In the genomic region with DNA sequence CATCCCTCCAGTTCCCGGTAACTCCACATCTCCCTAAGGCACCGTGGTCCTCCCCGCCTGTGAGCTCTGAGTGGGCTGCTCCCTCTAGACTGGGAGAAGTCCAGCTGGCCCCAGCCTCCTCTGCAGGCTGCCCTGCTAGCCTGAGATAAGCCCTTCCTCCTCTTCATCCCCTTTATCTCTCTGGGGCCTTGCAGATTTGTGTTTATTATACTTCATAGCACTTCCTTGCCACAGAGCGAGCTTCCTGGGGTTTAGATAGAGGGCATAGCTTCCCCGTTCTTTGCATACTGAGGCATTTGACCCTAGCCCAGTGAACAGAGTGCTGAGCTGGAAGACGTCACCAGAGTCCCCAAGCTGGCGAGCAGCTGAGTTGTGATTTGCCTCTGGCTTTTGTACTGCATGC, we compare ENCODE assay signal across 9 mouse cellular contexts. TPM values are rescaled to one million over a fixed set of nuclear protein-coding genes. Genes with fewer than 3 reads are reported as not detected.
A peak's percentile ranks its signal among the peaks of the same experiment; 100 is the strongest.
DNase-seq lines count a peak whose midpoint lies in the region; ATAC-seq lines count a peak whose summit lies in the region.
"Had no signal": no experiment of that assay in that cellular context is flagged by ENCODE, and none has a peak within 500 bp of the region (broad histone marks: within the 10 kb centered on the region; RNA-seq: fewer than 3 reads in every experiment).

No protein-coding gene starts in this region.

- H3K36me3 ChIP-seq in megakaryocyte, embryonic 14.5 days (replicated peaks; ENCODE audit: low read length), result no peaks in the 10 kb centered on the region
- no peaks in the 10 kb centered on the region for H3K36me3 ChIP-seq in heart, embryonic 11.5 days (ENCODE audit: control insufficient read depth, insufficient read depth, low read length)
- H3K36me3 ChIP-seq in liver, embryonic 13.5 days, result no peaks in the 10 kb centered on the region
- no peaks in the 10 kb centered on the region for H3K36me3 ChIP-seq in stomach, embryonic 15.5 days

- ATAC-seq in megakaryocyte, adult 5-6 weeks (ENCODE audit: poor library complexity, severe bottlenecking), result no peak
- ATAC-seq in heart, embryonic 11.5 days (replicated peaks; ENCODE audit: insufficient number of reproducible peaks, low FRiP score, low TSS enrichment), result peak; percentile 76
- peak; percentile 86 for ATAC-seq in liver, embryonic 13.5 days (ENCODE audit: low read depth)
- peak; percentile 61 for ATAC-seq in stomach, embryonic 15.5 days (ENCODE audit: insufficient read depth, low FRiP score, low read depth)

- no peak overlapping the region for H3K9ac ChIP-seq in heart, embryonic 11.5 days (ENCODE audit: low read depth, low read length)
- no peak overlapping the region for H3K9ac ChIP-seq in liver, embryonic 13.5 days
- no peak overlapping the region for H3K9ac ChIP-seq in stomach, embryonic 15.5 days

- H3K4me1 ChIP-seq in megakaryocyte, embryonic 14.5 days, result peaks cover 20% of the 10 kb centered on the region
- peaks cover 46% of the 10 kb centered on the region for H3K4me1 ChIP-seq in heart, embryonic 11.5 days (ENCODE audit: control insufficient read depth, insufficient read depth, low read length)
- H3K4me1 ChIP-seq in liver, embryonic 13.5 days (replicated peaks), result peaks cover 15% of the 10 kb centered on the region
- peaks cover 23% of the 10 kb centered on the region for H3K4me1 ChIP-seq in stomach, embryonic 15.5 days

- H3K27ac ChIP-seq in heart, embryonic 11.5 days (ENCODE audit: low read depth, low read length), result peak overlapping the region; percentile 67
- no peak overlapping the region for H3K27ac ChIP-seq in liver, embryonic 13.5 days
- H3K27ac ChIP-seq in stomach, embryonic 15.5 days, result peak overlapping the region; percentile 51

- H3K9me3 ChIP-seq in megakaryocyte, embryonic 14.5 days, result no peaks in the 10 kb centered on the region
- H3K9me3 ChIP-seq in heart, embryonic 11.5 days (replicated peaks; ENCODE audit: control insufficient read depth, low read length), result no peaks in the 10 kb centered on the region
- H3K9me3 ChIP-seq in liver, embryonic 13.5 days (replicated peaks), result no peaks in the 10 kb centered on the region
- H3K9me3 ChIP-seq in stomach, embryonic 15.5 days, result no peaks in the 10 kb centered on the region

- peak; percentile 44 for DNase-seq in liver, embryonic 13.5 days
- no peak for DNase-seq in layer of hippocampus, adult 9-11 months
- no peak for DNase-seq in retina, embryonic 14.5 days (ENCODE audit: low spot score)
- DNase-seq in cerebellum, postnatal 25 days, result no peak
- DNase-seq: cerebellum, postnatal 36 days had no signal

- WGBS in heart, embryonic 11.5 days (ENCODE audit: insufficient replicate concordance), result 3% methylated on average over 7 of the region's 7 CpGs
- WGBS in liver, embryonic 13.5 days (ENCODE audit: insufficient replicate concordance), result 8% methylated on average over 7 of the region's 7 CpGs
- WGBS in stomach, embryonic 15.5 days, result 31% methylated on average over 7 of the region's 7 CpGs

- peak overlapping the region; percentile 14 for H3K4me3 ChIP-seq in megakaryocyte, embryonic 14.5 days (replicated peaks)
- no peak overlapping the region for H3K4me3 ChIP-seq in heart, embryonic 11.5 days (ENCODE audit: low read depth, low read length)
- no peak overlapping the region for H3K4me3 ChIP-seq in liver, embryonic 13.5 days (replicated peaks)
- no peak overlapping the region for H3K4me3 ChIP-seq in stomach, embryonic 15.5 days (replicated peaks)

- peak overlapping the region; percentile 39 for H3K4me2 ChIP-seq in heart, embryonic 11.5 days
- H3K4me2 ChIP-seq in liver, embryonic 13.5 days, result 0 out of 2 replicates have a peak overlapping the region, but pooled peaks have one; percentile 14
- no peak overlapping the region for H3K4me2 ChIP-seq in stomach, embryonic 15.5 days

- H3K27me3 ChIP-seq in megakaryocyte, embryonic 14.5 days (replicated peaks), result peaks cover 27% of the 10 kb centered on the region
- no peaks in the 10 kb centered on the region for H3K27me3 ChIP-seq in heart, embryonic 11.5 days (ENCODE audit: control insufficient read depth, insufficient read depth, low read length)
- H3K27me3 ChIP-seq in liver, embryonic 13.5 days, result 0 out of 2 replicates have a peak, but pooled peaks cover 11% of the 10 kb centered on the region
- H3K27me3 ChIP-seq in stomach, embryonic 15.5 days (replicated peaks), result no peaks in the 10 kb centered on the region

RNA-seq across cellular contexts. Expression of a gene that starts 37.1 kb away (rescaled TPM):
- polyA plus RNA-seq in megakaryocyte, embryonic 14.5 days (2012; ENCODE audit: insufficient read depth, low replicate concordance), result 0.61 and 0.78 TPM in 2 replicates
- total RNA-seq in megakaryocyte, adult 5-6 weeks (2015), result 17.4 and 17.8 TPM in 2 replicates
- total RNA-seq in megakaryocyte, adult 5-6 weeks (2017), result 31.6 and 34.6 TPM in 2 replicates
- 45.2 and 64.1 TPM in 2 replicates for polyA plus RNA-seq in heart, embryonic 11.5 days (2014; fragmentation: Nextera tagmentation; extraction: Ambion mirVana)
- 4.9 and 5.1 TPM in 2 replicates for polyA plus RNA-seq in liver, embryonic 13.5 days (2015; fragmentation: Nextera tagmentation; extraction: Ambion mirVana)
- 49.2 and 53.1 TPM in 2 replicates for polyA plus RNA-seq in stomach, embryonic 15.5 days (2015; fragmentation: Nextera tagmentation; extraction: Ambion mirVana)
